Mouse (Mus musculus): ENCODE results near the gene Cbarp.

DNA sequence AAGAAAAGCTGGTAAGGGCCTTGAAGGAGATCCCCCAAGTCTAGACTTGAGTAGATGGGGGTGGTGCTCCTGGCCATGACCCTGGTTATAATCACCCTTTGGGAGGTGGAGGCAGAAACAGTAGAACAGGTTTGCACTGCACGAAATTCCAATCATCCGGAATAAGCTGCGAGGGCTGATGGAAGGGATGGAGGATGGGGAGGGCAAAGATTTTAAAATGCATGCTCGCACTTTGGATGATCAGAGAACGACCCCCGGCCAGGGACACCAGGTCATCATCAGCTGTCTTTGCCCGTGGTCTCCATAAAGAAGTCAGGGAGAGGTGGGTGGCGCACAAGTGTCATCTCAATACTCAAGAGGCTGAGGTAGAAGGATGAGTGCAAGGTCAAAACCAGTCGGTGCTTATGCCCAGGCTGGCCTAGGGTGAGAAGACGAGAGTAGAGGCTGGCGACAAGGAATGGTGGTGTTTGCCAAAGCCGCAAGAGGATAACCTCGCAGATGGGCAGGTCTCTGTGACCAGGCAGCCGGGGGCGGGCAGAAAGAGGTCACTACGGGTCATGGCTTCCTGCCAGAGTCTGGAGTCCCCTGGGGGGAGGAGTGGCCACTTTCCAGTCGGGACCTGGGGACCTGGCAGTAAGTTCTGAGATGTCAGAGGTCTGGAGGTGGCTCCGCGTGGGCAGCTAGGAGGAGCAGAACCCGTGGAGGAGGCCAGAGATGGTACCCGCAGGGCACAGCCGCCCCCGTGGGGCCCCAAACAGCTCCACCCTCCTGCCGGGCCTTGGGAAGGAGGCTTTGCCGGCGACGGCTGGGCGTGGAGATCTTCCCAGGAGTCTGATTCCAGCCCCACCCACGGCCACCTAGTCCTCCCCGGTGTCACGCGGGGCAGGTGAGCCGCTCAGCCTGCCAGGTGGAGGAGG lies 20.1 kb upstream of the Cbarp start:
- TF ChIP-seq CTCF (IDR thresholded peaks at IDR 0.05) (0 out of 2 replicates have a peak, but pooled peaks have one; percentile 1), EP300 (IDR thresholded peaks at IDR 0.05) (0 out of 2 replicates have a peak, but pooled peaks have one; percentile 39)

Data from lung, postnatal 0 days (tissue).